Mouse (Mus musculus) urinary bladder, postnatal 14 days (tissue): ENCODE data around the gene Tom1l2.
A peak's percentile ranks its signal among the peaks of the same experiment; 100 is the strongest.

ENCODE experiments used
- DNase-seq: peaks from one replicate; pipeline ENCODE4 v3.0.0; 2021; ENCODE audit warnings: low spot score

Gene Tom1l2

GRCm38 (mm10) chr11:60352559-60353411, at the start of gene Tom1l2, which contains the start of gene Drc3:
Tom1l2 (minus strand) TSS chr11:60352905.
Drc3 (plus strand) TSS chr11:60353329.
- DNase-seq = peak; percentile 99

GRCm38 (mm10) chr11:60397172-60397571, 44.5 kb upstream of the Tom1l2 start:
- DNase-seq = no peak

- DNase-seq = no peak
Measured at GRCm38 (mm10) chr11:60396546-60396945, 43.8 kb upstream of the Tom1l2 start.

DNA sequence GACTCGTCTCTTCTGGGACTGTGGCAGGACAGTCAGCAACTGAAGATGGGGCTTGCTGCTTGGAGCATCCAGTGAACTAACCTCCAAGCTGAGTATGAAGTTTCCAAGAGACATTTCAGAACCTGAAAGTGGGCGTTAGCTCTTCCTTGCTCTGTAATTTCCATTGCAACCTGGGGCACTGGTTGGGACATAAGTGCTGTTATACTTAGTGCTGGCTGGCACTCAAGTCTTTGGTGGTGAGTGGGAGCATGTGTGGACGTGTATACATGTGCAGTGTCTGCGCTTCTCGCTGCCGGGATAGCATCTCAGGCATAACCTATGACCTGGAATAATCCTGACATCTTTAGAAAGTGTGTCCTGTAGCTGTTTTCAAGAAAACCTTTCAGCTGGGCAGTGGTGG, 38.6 kb upstream of the Tom1l2 start:
- no peak for DNase-seq

DNA sequence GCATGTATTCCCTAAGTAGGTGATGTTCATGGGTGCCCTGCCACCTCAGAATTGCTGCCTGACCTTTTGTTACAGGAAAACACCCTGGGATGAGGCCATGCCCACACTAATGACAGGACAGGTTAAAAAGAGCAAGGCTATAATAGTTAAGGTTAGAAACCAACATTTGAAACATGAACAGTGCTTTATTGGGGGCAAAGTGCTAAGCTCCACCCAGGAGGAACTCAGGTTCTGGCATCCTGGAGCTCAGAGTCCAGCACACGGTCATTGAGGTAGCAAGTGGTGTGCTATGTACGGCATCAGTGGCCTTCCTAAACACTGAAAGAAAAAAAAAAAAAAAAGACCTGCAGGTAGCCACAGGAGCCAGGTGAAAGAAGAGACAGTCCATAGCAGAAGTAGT, 35.2 kb upstream of the Tom1l2 start:
- DNase-seq = no peak

DNA sequence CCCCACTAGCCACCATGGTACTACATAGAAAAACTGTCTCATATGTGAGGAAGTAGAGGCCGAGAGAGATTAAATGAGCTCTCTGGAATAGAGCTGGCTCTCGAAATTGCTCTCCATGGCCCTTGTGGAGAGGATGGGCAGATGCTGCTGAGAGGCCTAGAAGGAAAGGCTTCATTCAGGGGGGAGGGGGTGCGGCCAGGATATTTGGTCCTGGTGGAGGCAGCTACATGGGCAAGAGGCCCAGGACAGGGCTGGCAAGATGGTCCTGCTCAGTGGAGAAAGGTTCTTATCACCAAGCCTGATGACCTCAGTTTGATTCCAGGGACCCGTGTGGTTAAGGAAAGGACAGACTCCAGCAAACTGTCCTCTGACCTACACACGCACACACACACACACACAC, 33.2 kb upstream of the Tom1l2 start:
- DNase-seq = no peak

- DNase-seq = no peak
Measured at GRCm38 (mm10) chr11:60384762-60385421, 32.2 kb upstream of the Tom1l2 start.

GRCm38 (mm10) chr11:60383518-60383917, 30.8 kb upstream of the Tom1l2 start:
- DNase-seq = no peak

GRCm38 (mm10) chr11:60374481-60374880, 21.8 kb upstream of the Tom1l2 start:
- DNase-seq = no peak

- no peak for DNase-seq
Measured at GRCm38 (mm10) chr11:60370431-60370830, 17.7 kb upstream of the Tom1l2 start.

- no peak for DNase-seq
Measured at GRCm38 (mm10) chr11:60369448-60369847, 16.7 kb upstream of the Tom1l2 start.

DNA sequence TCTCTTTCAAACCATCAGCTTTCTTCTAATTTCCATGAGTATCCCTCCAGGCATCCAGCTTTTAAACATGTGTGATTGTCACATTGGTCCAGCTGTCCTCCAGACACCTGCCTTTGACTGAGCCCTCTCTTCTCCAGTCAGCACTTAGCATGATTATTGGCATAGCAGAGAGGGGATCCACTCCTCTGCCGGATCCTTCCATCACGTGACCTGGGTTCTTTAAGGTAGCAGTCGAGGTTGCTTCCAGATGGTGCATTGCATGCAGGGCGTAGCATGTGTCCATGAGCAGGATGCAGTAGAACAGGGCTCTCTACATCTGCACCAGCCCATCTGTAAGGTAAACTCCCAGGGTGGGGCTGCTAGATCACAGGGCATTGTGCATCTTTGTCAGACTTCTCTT, 16.2 kb upstream of the Tom1l2 start:
- no peak for DNase-seq

- no peak for DNase-seq
Measured at GRCm38 (mm10) chr11:60367256-60367655, 14.6 kb upstream of the Tom1l2 start.

- DNase-seq = peak; percentile 12
Measured at GRCm38 (mm10) chr11:60366239-60367019, 13.7 kb upstream of the Tom1l2 start.

GRCm38 (mm10) chr11:60360631-60361201, 8.0 kb upstream of the Tom1l2 start:
- no peak for DNase-seq

GRCm38 (mm10) chr11:60359936-60360335, 7.2 kb upstream of the Tom1l2 start:
- DNase-seq = no peak

DNA sequence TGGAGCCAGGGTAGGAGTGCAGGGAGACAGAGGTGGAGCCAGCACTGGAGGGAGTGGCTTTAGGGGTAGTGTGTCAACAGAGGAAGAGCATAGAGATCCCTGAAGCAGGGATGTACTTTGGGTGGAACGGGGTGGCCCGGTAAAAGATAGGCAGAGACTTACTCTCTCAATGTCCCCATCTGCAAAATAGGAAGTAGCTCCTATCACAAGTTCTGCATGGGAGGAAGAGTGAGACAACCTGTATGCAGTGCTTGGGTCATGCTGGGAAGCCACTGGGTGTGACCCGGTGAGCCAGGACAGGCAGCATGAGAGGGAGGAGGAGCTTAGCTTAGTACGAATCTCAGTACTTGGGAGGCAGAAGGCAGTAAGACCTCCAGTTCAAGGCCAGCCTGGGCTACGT, 6.4 kb upstream of the Tom1l2 start:
- DNase-seq = no peak

DNA sequence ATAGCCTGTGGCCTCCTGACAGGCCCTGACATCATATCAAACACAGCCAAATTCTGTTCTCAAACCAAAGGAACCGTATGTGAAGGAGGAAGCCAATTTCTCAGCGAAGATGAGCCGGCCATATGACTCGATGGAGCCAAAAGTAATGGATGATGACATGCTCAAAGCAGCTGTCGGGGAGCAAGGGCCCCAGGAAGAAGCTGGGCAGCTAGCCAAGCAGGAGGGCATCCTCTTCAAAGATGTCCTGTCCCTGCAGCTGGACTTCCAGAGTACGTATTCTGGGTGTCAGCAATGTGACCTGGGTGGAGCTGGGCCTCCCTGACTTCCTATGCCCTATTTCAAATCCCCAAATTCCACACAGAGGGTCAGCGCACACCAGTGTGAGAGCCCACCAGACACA, 5.8 kb upstream of the Tom1l2 start:
- no peak for DNase-seq

DNA sequence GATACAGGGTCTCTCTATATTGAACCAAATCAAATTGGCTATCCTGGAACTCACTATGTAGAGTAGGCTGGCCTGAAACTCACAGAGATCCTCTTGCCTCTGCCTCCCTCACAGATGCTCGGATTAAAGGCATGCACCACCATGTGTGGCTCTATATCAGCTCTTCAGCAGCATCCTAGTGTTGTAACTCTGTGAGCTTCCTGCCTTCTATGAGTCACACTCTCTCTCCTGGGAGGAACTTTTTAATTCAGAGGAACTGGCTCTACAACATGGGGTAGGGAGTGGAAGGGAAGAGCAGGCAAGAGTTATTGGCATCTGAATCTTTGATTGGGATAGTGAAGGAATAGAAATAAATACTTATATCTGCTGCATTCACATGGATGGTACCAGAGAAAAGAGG, 4.4 kb upstream of the Tom1l2 start:
- DNase-seq = no peak

DNA sequence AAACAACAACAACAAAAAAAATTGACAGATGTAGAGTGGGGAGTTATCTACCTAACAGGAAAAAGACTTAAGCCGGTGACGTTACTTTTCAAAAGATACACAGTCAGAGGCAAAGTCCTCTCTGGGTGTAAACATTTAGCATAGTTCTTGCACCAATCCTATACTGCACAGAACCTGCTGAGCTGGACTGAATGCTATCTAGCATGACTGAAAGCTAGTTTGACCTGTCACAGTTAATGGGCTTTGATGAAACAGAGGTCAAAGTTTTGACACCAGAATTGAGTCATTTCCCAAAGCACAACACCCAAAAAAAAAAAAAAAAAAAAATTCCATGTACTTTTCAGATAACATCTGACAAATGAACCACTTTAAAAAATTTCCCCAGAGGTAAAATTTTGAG, 3.2 kb upstream of the Tom1l2 start:
- no peak for DNase-seq

DNA sequence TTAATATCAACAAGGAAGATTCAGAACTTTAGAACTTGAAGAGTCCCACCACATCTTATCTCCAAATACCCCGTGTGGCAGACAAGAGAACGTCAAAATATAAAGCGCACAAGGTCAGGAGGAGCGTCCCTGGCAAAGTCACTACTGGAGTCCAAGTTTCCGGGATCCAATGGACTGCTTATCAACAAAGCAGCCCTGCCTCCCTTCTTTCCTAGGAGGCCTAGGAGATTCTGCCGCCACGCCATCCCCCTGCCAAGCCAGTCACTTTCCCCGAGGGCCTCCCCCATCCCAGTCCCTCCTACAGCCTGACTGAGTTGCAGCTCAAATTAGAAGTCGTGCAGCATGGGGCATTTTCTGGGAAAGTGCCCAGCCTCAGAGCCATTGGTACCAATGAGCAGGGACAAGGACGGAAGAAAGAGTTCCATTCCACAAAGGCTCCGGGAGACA, 757 bp downstream of the Tom1l2 start:
- DNase-seq = no peak

- DNase-seq = no peak
Measured at GRCm38 (mm10) chr11:60351388-60351787, 1.3 kb downstream of the Tom1l2 start.
